Mouse (Mus musculus): ENCODE measurements around the gene Lins1. TPM values are rescaled to one million over a fixed set of nuclear protein-coding genes. Genes with fewer than 3 reads are reported as not detected.

Lins1 gene
- total RNA-seq, 2 experiments from 2014 or later: 7.6 to 9.4 TPM

- no peak for DNase-seq (ENCODE audit: low spot score in 2 of 2)
Observed at GRCm38 (mm10) chr7:66728072-66728471, 38.4 kb downstream of the Lins1 start.

- DNase-seq (ENCODE audit: low spot score in 2 of 2): no peak
Observed at GRCm38 (mm10) chr7:66729232-66729631, 39.5 kb downstream of the Lins1 start.

GRCm38 (mm10) chr7:66733431-66733830, 43.7 kb downstream of the Lins1 start:
- DNase-seq (ENCODE audit: low spot score in 2 of 2): no peak

GRCm38 (mm10) chr7:66733882-66734281, 44.2 kb downstream of the Lins1 start:
- DNase-seq (ENCODE audit: low spot score in 2 of 2): no peak

- DNase-seq (ENCODE audit: low spot score in 2 of 2): no peak
Observed at GRCm38 (mm10) chr7:66734466-66734865, 44.8 kb downstream of the Lins1 start.

- no peak for DNase-seq (ENCODE audit: low spot score in 2 of 2)
Observed at GRCm38 (mm10) chr7:66734993-66735392, 45.3 kb downstream of the Lins1 start.

- no peak for DNase-seq (ENCODE audit: low spot score in 2 of 2)
Observed at GRCm38 (mm10) chr7:66737418-66737817, 47.7 kb downstream of the Lins1 start.

- DNase-seq (ENCODE audit: low spot score in 2 of 2): no peak
Observed at GRCm38 (mm10) chr7:66741008-66741407, 51.3 kb downstream of the Lins1 start.

- no peak for DNase-seq (ENCODE audit: low spot score in 2 of 2)
Observed at GRCm38 (mm10) chr7:66741412-66741811, 51.7 kb downstream of the Lins1 start.

- DNase-seq (ENCODE audit: low spot score in 2 of 2): no peak
Observed at GRCm38 (mm10) chr7:66743377-66743781, 53.7 kb downstream of the Lins1 start, which contains the start of gene Cers3. Gene Cers3, plus strand, starts transcription at chr7:66743504.

GRCm38 (mm10) chr7:66746972-66747371, 57.3 kb downstream of the Lins1 start:
- DNase-seq (ENCODE audit: low spot score in 2 of 2): no peak

- no peak for DNase-seq (ENCODE audit: low spot score in 2 of 2)
Observed at GRCm38 (mm10) chr7:66749998-66750397, 60.3 kb downstream of the Lins1 start.

GRCm38 (mm10) chr7:66753816-66754215, 64.1 kb downstream of the Lins1 start:
- DNase-seq (ENCODE audit: low spot score in 2 of 2): no peak

GRCm38 (mm10) chr7:66755611-66756010, 65.9 kb downstream of the Lins1 start:
- DNase-seq (ENCODE audit: low spot score in 2 of 2): no peak

Other genes starting within 250 kb of the Lins1 start
- 10 to 100 TPM; 15.5 to 18.6 TPM for gene Asb7, start 293 bp upstream of the Lins1 start, total RNA-seq (2021)
- gene Cers3, start 53.6 kb downstream of the Lins1 start, total RNA-seq (2021): under 1 TPM; 0.35 to 0.42 TPM
- gene Adamts17, start 149.8 kb downstream of the Lins1 start, total RNA-seq (2021): 10 to 100 TPM in 1 of 2 experiments, 1 to 10 TPM in 1; 9.8 to 15.0 TPM